Mouse (Mus musculus) forebrain, embryonic 12.5 days (tissue): ENCODE data around the gene Plxnd1. TPM values are rescaled to one million over a fixed set of nuclear protein-coding genes. Genes with fewer than 3 reads are reported as not detected.
A peak's percentile ranks its signal among the peaks of the same experiment; 100 is the strongest.

Experiments
- ATAC-seq: fragments of 200-750 bp; cut with Nextera tagmentation; 2 replicates; pipeline ENCODE4 v1.8.0; 2017; ENCODE audit warnings: moderate TSS enrichment; ENCODE audit not compliant: low FRiP score
- H3K27ac ChIP-seq: fragments of 300-500 bp; sonication (generic); 2 replicates; pipeline ENCODE4 v1.5.1; 2016; ENCODE audit warnings: mild to moderate bottlenecking
- H3K27me3 ChIP-seq: fragments of 300-500 bp; sonication (generic); 2 replicates; pipeline ENCODE4 v1.6.1; 2016; ENCODE audit warnings: mild to moderate bottlenecking
- H3K36me3 ChIP-seq: fragments of 300-500 bp; sonication (generic); replicated peaks from 2 replicates; pipeline ENCODE4 v1.6.1; 2016; ENCODE audit warnings: mild to moderate bottlenecking
- H3K4me1 ChIP-seq: fragments of 300-500 bp; sonication (generic); 2 replicates; pipeline ENCODE4 v1.6.1; 2016
- H3K4me2 ChIP-seq: fragments of 300-500 bp; sonication (generic); 2 replicates; pipeline ENCODE4 v1.6.1; 2016; ENCODE audit warnings: mild to moderate bottlenecking, moderate library complexity
- H3K4me3 ChIP-seq: fragments of 300-500 bp; sonication (generic); replicated peaks from 2 replicates; pipeline ENCODE4 v1.5.1; 2016; ENCODE audit warnings: mild to moderate bottlenecking
- H3K9ac ChIP-seq: fragments of 300-500 bp; sonication (generic); 2 replicates; pipeline ENCODE4 v1.6.1; 2016; ENCODE audit warnings: mild to moderate bottlenecking
- H3K9me3 ChIP-seq: fragments of 300-500 bp; sonication (generic); 2 replicates; pipeline ENCODE4 v1.6.1; 2016
- WGBS: fragments of 180-500 bp; shearing (Covaris S2); methylation state at CpG from one replicate; pipeline ENCODE4 v1.1.7; 2016; 5-methylcytosine and 5-hydroxymethylcytosine counted together
- polyA plus RNA-seq: library from polyadenylated mRNA; unstranded; fragments of >200 nt; fragmentation: Nextera tagmentation; extraction: Ambion mirVana; gene quantifications from 2 replicates; pipeline ENCODE4 v1.2.1, GENCODE M21; 2016

Plxnd1 gene
- polyA plus RNA-seq, 1 experiment from 2014 or later = 19.2 TPM

- Histone ChIP-seq H3K4me3 (no peak overlapping the region), H3K27ac (no peak overlapping the region), H3K4me2 (no peak overlapping the region), H3K4me1 (peaks cover 13% of the 10 kb centered on the region; the same call in 1 of the 2 replicates), H3K9me3 (no peaks in the 10 kb centered on the region), H3K27me3 (no peaks in the 10 kb centered on the region), H3K36me3 (no peaks in the 10 kb centered on the region), H3K9ac (no peak overlapping the region)
- WGBS = 67% methylated on average over 6 of the region's 6 CpGs
- no peak for ATAC-seq
These were observed 70.0 kb downstream of the Plxnd1 start for GRCm38 (mm10) chr6:115924829-115925228.

DNA sequence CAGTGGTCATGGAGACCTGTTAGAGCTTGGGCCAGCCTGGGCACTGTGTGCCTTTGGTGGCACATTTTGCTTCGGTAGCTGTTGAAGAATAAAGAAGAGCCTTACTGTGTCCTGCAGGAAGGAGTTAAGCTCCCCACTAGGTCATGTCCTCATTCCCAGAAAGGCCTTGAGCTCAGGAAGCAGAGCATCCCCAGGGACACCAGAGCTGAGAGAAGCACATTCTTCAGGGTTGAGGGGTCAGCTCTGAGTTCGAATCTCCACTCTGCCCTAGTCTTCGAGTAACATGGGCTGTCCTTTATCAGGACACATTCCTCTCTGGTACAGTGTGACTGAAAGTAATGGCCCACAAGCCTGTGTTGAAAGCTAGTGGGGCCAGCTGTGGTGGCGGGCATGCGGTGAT lies 74.9 kb downstream of the Plxnd1 start:
- Histone ChIP-seq H3K27ac (no peak overlapping the region), H3K4me3 (no peak overlapping the region), H3K4me2 (no peak overlapping the region), H3K4me1 (no peaks in the 10 kb centered on the region), H3K9me3 (no peaks in the 10 kb centered on the region), H3K27me3 (no peaks in the 10 kb centered on the region), H3K9ac (no peak overlapping the region), H3K36me3 (peaks cover 7% of the 10 kb centered on the region; the same call in 1 of the 2 replicates)
- 87% methylated on average over 5 of the region's 5 CpGs for WGBS
- no peak for ATAC-seq

- Histone ChIP-seq H3K9me3 (no peaks in the 10 kb centered on the region), H3K4me1 (no peaks in the 10 kb centered on the region; the same call in 1 of the 2 replicates), H3K27ac (no peak overlapping the region), H3K36me3 (peaks cover 7% of the 10 kb centered on the region; the same call in 1 of the 2 replicates), H3K27me3 (no peaks in the 10 kb centered on the region), H3K4me2 (no peak overlapping the region), H3K9ac (no peak overlapping the region), H3K4me3 (no peak overlapping the region)
- WGBS = 82% methylated on average over 1 of the region's 1 CpGs
- ATAC-seq = no peak
These were observed 76.2 kb downstream of the Plxnd1 start for GRCm38 (mm10) chr6:115918615-115919014.

DNA sequence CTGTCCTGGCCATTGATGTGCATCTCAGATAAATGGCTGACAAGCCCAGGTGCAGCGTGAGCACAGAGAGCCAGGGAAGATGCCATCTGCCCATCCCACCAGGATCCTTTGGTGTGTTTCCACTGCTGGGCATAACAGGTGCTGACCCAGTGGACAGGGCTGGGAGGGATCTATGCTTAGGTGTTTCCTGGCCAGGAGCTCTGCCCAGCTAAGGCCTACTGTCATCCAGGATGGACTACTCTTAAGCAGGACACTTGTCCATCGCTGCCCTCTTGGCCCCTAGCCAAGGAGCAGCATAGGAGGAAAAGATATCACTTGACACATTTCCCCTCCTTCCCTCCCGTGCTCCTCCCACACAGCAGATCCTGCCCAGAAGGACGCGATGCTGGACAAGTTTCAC lies 78.2 kb downstream of the Plxnd1 start:
- no peaks in the 10 kb centered on the region for H3K9me3 ChIP-seq
- H3K4me3 ChIP-seq = no peak overlapping the region
- no peaks in the 10 kb centered on the region; the same call in 1 of the 2 replicates for H3K4me1 ChIP-seq
- H3K27me3 ChIP-seq = no peaks in the 10 kb centered on the region
- ATAC-seq = no peak
- no peak overlapping the region for H3K9ac ChIP-seq
- no peak overlapping the region for H3K27ac ChIP-seq
- WGBS = 93% methylated on average over 5 of the region's 5 CpGs
- no peak overlapping the region for H3K4me2 ChIP-seq
- H3K36me3 ChIP-seq = peaks cover 7% of the 10 kb centered on the region; the same call in 1 of the 2 replicates

GRCm38 (mm10) chr6:115915601-115916445 lies 79.0 kb downstream of the Plxnd1 start:
- no peaks in the 10 kb centered on the region for H3K27me3 ChIP-seq
- H3K36me3 ChIP-seq = peaks cover 7% of the 10 kb centered on the region; the same call in 1 of the 2 replicates
- 81% methylated on average over 17 of the region's 17 CpGs for WGBS
- H3K9ac ChIP-seq = no peak overlapping the region
- peak overlapping the region; percentile 46 for H3K27ac ChIP-seq
- H3K4me2 ChIP-seq = no peak overlapping the region
- no peaks in the 10 kb centered on the region for H3K9me3 ChIP-seq
- no peak for ATAC-seq
- H3K4me3 ChIP-seq = no peak overlapping the region
- H3K4me1 ChIP-seq = no peaks in the 10 kb centered on the region; the same call in 1 of the 2 replicates

GRCm38 (mm10) chr6:115914511-115915202 lies 80.1 kb downstream of the Plxnd1 start:
- Histone ChIP-seq H3K4me3 (no peak overlapping the region), H3K36me3 (peaks cover 13% of the 10 kb centered on the region; the same call in 1 of the 2 replicates), H3K27me3 (no peaks in the 10 kb centered on the region), H3K4me2 (no peak overlapping the region), H3K4me1 (no peaks in the 10 kb centered on the region; the same call in 1 of the 2 replicates), H3K9ac (no peak overlapping the region), H3K27ac (peak overlapping the region; percentile 63), H3K9me3 (no peaks in the 10 kb centered on the region)
- 76% methylated on average over 15 of the region's 15 CpGs for WGBS
- ATAC-seq = peak; percentile 48; the same call in 1 of the 2 replicates

GRCm38 (mm10) chr6:115913482-115913881 lies 81.3 kb downstream of the Plxnd1 start:
- 82% methylated on average over 10 of the region's 10 CpGs for WGBS
- Histone ChIP-seq H3K27ac (peak overlapping the region; percentile 63; the same call in 1 of the 2 replicates), H3K4me1 (no peaks in the 10 kb centered on the region; the same call in 1 of the 2 replicates)

DNA sequence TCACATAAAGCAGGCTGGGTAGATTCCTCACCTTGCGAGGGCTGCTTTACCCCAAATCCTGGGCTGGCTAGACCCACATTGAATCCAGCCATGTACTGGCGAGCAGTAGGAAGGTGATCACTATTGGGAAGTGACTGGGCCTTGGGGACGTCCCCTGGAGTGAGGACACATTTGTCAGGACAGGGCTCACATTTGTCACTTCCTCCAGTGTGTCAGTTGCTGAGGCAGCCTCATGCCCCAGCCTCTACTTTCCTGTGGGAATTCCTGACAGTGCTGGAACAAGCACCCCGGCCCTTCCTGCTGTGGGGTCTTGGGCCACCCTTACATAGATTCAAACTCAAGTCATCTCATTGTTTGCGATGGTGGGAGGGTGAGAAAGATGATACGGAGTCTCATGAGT lies 83.0 kb downstream of the Plxnd1 start:
- Histone ChIP-seq H3K36me3 (peaks cover 18% of the 10 kb centered on the region), H3K9ac (no peak overlapping the region), H3K27ac (no peak overlapping the region), H3K4me3 (no peak overlapping the region), H3K9me3 (no peaks in the 10 kb centered on the region), H3K27me3 (no peaks in the 10 kb centered on the region), H3K4me2 (no peak overlapping the region), H3K4me1 (no peaks in the 10 kb centered on the region; the same call in 1 of the 2 replicates)
- 89% methylated on average over 6 of the region's 6 CpGs for WGBS
- no peak for ATAC-seq

More at GRCm38 (mm10) chr6:115913482-115913881, 81.3 kb downstream of the Plxnd1 start:
- Histone ChIP-seq H3K27me3 (no peaks in the 10 kb centered on the region), H3K9me3 (no peaks in the 10 kb centered on the region), H3K36me3 (peaks cover 13% of the 10 kb centered on the region; the same call in 1 of the 2 replicates), H3K4me3 (no peak overlapping the region), H3K4me2 (no peak overlapping the region), H3K9ac (no peak overlapping the region)
- ATAC-seq = no peak

GRCm38 (mm10) chr6:115909940-115910339 lies 84.9 kb downstream of the Plxnd1 start:
- no peaks in the 10 kb centered on the region for H3K9me3 ChIP-seq
- H3K4me1 ChIP-seq = no peaks in the 10 kb centered on the region; the same call in 1 of the 2 replicates
- H3K4me2 ChIP-seq = no peak overlapping the region
- H3K27me3 ChIP-seq = no peaks in the 10 kb centered on the region
- H3K4me3 ChIP-seq = no peak overlapping the region
- no peak for ATAC-seq
- no peak overlapping the region for H3K9ac ChIP-seq
- H3K36me3 ChIP-seq = peaks cover 19% of the 10 kb centered on the region
- 0 out of 2 replicates have a peak overlapping the region, but pooled peaks have one; percentile 19 for H3K27ac ChIP-seq
- WGBS = 82% methylated on average over 8 of the region's 8 CpGs

- Histone ChIP-seq H3K36me3 (peaks cover 22% of the 10 kb centered on the region), H3K4me3 (no peak overlapping the region), H3K9me3 (no peaks in the 10 kb centered on the region), H3K4me1 (no peaks in the 10 kb centered on the region; the same call in 1 of the 2 replicates), H3K9ac (no peak overlapping the region), H3K27ac (no peak overlapping the region), H3K27me3 (no peaks in the 10 kb centered on the region), H3K4me2 (no peak overlapping the region)
- no peak for ATAC-seq
- 53% methylated on average over 3 of the region's 3 CpGs for WGBS
These were observed 85.8 kb downstream of the Plxnd1 start for GRCm38 (mm10) chr6:115909052-115909451.

- Histone ChIP-seq H3K4me1 (no peaks in the 10 kb centered on the region), H3K4me2 (no peak overlapping the region), H3K4me3 (no peak overlapping the region), H3K9me3 (no peaks in the 10 kb centered on the region), H3K36me3 (peaks cover 22% of the 10 kb centered on the region), H3K27me3 (no peaks in the 10 kb centered on the region), H3K27ac (no peak overlapping the region), H3K9ac (no peak overlapping the region)
- ATAC-seq = no peak
- 47% methylated on average over 6 of the region's 6 CpGs for WGBS
These were observed 86.3 kb downstream of the Plxnd1 start for GRCm38 (mm10) chr6:115908421-115908982.

DNA sequence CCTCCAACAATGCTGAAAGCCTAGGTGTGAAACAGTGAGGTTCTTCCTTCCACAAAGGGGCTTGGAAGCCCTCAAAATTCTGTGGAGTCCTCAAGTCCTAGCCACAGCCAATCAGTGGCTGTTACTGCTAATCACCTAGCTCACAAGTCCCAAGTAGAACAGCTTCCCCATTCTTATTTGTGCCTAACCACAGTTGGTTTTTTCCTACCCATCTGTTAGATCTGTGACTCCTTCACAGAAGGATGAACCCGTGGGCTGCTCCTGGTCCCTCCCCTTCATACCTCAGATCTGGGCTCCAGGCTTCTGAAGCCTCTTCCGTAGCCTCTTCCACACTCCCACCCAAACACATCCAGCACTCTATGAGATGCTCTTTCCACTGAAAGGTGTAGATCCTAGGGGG lies 87.9 kb downstream of the Plxnd1 start:
- H3K36me3 ChIP-seq = peaks cover 22% of the 10 kb centered on the region
- no peaks in the 10 kb centered on the region for H3K4me1 ChIP-seq
- no peak overlapping the region for H3K4me3 ChIP-seq
- WGBS = 89% methylated on average over 2 of the region's 2 CpGs
- H3K27ac ChIP-seq = no peak overlapping the region
- ATAC-seq = no peak
- no peak overlapping the region for H3K9ac ChIP-seq
- H3K4me2 ChIP-seq = no peak overlapping the region
- H3K27me3 ChIP-seq = no peaks in the 10 kb centered on the region
- H3K9me3 ChIP-seq = no peaks in the 10 kb centered on the region
